15 mouse cellular contexts compared by ENCODE assay signal in genomic region chr8:50264757-50265156, GRCm38 (mm10).
"Had no signal": no experiment of that assay in that cellular context is flagged by ENCODE, and none has a peak within 500 bp of the region (broad histone marks: within the 10 kb centered on the region; RNA-seq: fewer than 3 reads in every experiment).

No protein-coding gene starts in this region.

- DNase-seq: retina, postnatal 1 day; right cerebral cortex, adult 18-20 months; right cerebral cortex, postnatal 14 days; right cerebral cortex, postnatal 25 days; right cerebral cortex, postnatal 4 days; spleen, adult 18-20 months; thymus, adult 18-20 months; thymus, adult 2 months; thymus, postnatal 14 days; thymus, postnatal 25 days; thymus, postnatal 36 days; thymus, postnatal 4 days had no signal

- H3K36me3 ChIP-seq: neural tube, embryonic 15.5 days; stomach, embryonic 15.5 days had no signal

- H3K9ac ChIP-seq: neural tube, embryonic 15.5 days; stomach, embryonic 15.5 days had no signal

- H3K27me3 ChIP-seq: neural tube, embryonic 15.5 days; stomach, embryonic 15.5 days had no signal

- H3K4me3 ChIP-seq: neural tube, embryonic 15.5 days; stomach, embryonic 15.5 days had no signal

- H3K4me2 ChIP-seq: neural tube, embryonic 15.5 days; stomach, embryonic 15.5 days had no signal

- H3K9me3 ChIP-seq: neural tube, embryonic 15.5 days; stomach, embryonic 15.5 days had no signal

- H3K27ac ChIP-seq: neural tube, embryonic 15.5 days; stomach, embryonic 15.5 days; stomach, postnatal 0 days had no signal

- H3K4me1 ChIP-seq: neural tube, embryonic 15.5 days; stomach, embryonic 15.5 days had no signal
